Comparison of ENCODE assay signal across 10 mouse cellular contexts in the genomic region with DNA sequence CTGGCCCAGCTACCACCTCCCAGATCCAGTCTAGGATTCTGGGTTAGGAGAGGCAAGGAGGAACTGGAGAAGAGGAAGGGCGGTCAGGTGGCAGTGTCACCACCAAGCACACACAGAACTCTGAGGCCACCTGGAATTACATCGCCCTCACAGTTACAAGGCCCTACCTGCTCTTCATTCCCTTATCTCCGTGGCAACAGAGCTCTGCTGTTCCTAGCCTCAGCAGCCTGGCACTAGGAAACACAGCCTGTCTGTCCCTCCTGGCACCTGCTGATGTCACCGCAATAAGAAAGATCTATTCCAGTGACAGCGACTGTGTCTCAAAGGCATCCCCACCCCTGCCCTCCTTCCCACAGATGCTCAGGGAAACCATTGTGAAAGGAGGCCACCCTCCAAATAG.
A peak's percentile ranks its signal among the peaks of the same experiment; 100 is the strongest.
DNase-seq lines count a peak whose midpoint lies in the region; ATAC-seq lines count a peak whose summit lies in the region.
"Had no signal": no experiment of that assay in that cellular context is flagged by ENCODE, and none has a peak within 500 bp of the region (broad histone marks: within the 10 kb centered on the region; RNA-seq: fewer than 3 reads in every experiment).

No protein-coding gene starts in this region.

- 78% methylated on average over 5 of the region's 5 CpGs for WGBS in forebrain, embryonic 11.5 days
- 83% methylated on average over 5 of the region's 5 CpGs for WGBS in forebrain, embryonic 12.5 days
- 86% methylated on average over 5 of the region's 5 CpGs for WGBS in forebrain, embryonic 13.5 days
- WGBS in midbrain, embryonic 15.5 days, result 75% methylated on average over 5 of the region's 5 CpGs

- H3K27ac ChIP-seq in forebrain, embryonic 11.5 days (ENCODE audit: low read depth, low read length), result no peak overlapping the region
- H3K27ac ChIP-seq in forebrain, embryonic 12.5 days, result no peak overlapping the region
- no peak overlapping the region for H3K27ac ChIP-seq in forebrain, embryonic 13.5 days
- no peak overlapping the region for H3K27ac ChIP-seq in midbrain, embryonic 15.5 days
- H3K27ac ChIP-seq: neural tube, embryonic 12.5 days had no signal

- H3K9ac ChIP-seq in forebrain, embryonic 11.5 days (ENCODE audit: low read length), result no peak overlapping the region
- no peak overlapping the region for H3K9ac ChIP-seq in forebrain, embryonic 12.5 days
- no peak overlapping the region for H3K9ac ChIP-seq in forebrain, embryonic 13.5 days
- H3K9ac ChIP-seq in midbrain, embryonic 15.5 days, result no peak overlapping the region
- H3K9ac ChIP-seq: neural tube, embryonic 12.5 days had no signal

- no peaks in the 10 kb centered on the region for H3K27me3 ChIP-seq in forebrain, embryonic 11.5 days (ENCODE audit: control insufficient read depth, insufficient read depth, low read length)
- no peaks in the 10 kb centered on the region for H3K27me3 ChIP-seq in forebrain, embryonic 12.5 days
- H3K27me3 ChIP-seq in forebrain, embryonic 13.5 days, result no peaks in the 10 kb centered on the region
- no peaks in the 10 kb centered on the region for H3K27me3 ChIP-seq in midbrain, embryonic 15.5 days (replicated peaks)
- H3K27me3 ChIP-seq: neural tube, embryonic 12.5 days had no signal

- DNase-seq in forebrain, embryonic 11.5 days (ENCODE audit: low spot score), result peak; percentile 48
- DNase-seq in kidney, adult 18-20 months, result peak; percentile 7
- DNase-seq in kidney, adult 11 months, result no peak
- no peak for DNase-seq in yolk sac, embryonic 10.5 days (ENCODE audit: low spot score)

- H3K4me2 ChIP-seq in forebrain, embryonic 11.5 days (ENCODE audit: low read depth, low read length, severe bottlenecking), result no peak overlapping the region
- H3K4me2 ChIP-seq in forebrain, embryonic 12.5 days, result no peak overlapping the region
- H3K4me2 ChIP-seq in forebrain, embryonic 13.5 days, result no peak overlapping the region
- H3K4me2 ChIP-seq in midbrain, embryonic 15.5 days, result no peak overlapping the region
- H3K4me2 ChIP-seq: neural tube, embryonic 12.5 days had no signal

- ATAC-seq in forebrain, embryonic 11.5 days (replicated peaks; ENCODE audit: low FRiP score), result peak; percentile 18; the same call in 1 of the 2 replicates
- no peak; the same call in 1 of the 2 replicates for ATAC-seq in forebrain, embryonic 12.5 days (ENCODE audit: low FRiP score)
- ATAC-seq in forebrain, embryonic 13.5 days, result 0 out of 2 replicates have a peak, but pooled peaks have one; percentile 28
- ATAC-seq in midbrain, embryonic 15.5 days (replicated peaks), result peak; percentile 62
- ATAC-seq in erythroblast, adult 5-6 weeks (replicated peaks; ENCODE audit: low FRiP score, poor library complexity, severe bottlenecking), result no peak

- no peaks in the 10 kb centered on the region for H3K36me3 ChIP-seq in forebrain, embryonic 11.5 days (ENCODE audit: control insufficient read depth, insufficient read depth, low read length)
- H3K36me3 ChIP-seq in forebrain, embryonic 12.5 days (replicated peaks), result no peaks in the 10 kb centered on the region
- H3K36me3 ChIP-seq in forebrain, embryonic 13.5 days (ENCODE audit: poor library complexity, severe bottlenecking), result no peaks in the 10 kb centered on the region
- H3K36me3 ChIP-seq in midbrain, embryonic 15.5 days (replicated peaks), result no peaks in the 10 kb centered on the region
- H3K36me3 ChIP-seq: neural tube, embryonic 12.5 days had no signal

- no peaks in the 10 kb centered on the region for H3K9me3 ChIP-seq in forebrain, embryonic 11.5 days (ENCODE audit: control insufficient read depth, low read length)
- H3K9me3 ChIP-seq in forebrain, embryonic 12.5 days, result no peaks in the 10 kb centered on the region
- no peaks in the 10 kb centered on the region for H3K9me3 ChIP-seq in forebrain, embryonic 13.5 days (replicated peaks)
- no peaks in the 10 kb centered on the region for H3K9me3 ChIP-seq in midbrain, embryonic 15.5 days
- H3K9me3 ChIP-seq: neural tube, embryonic 12.5 days had no signal

- H3K4me3 ChIP-seq in forebrain, embryonic 11.5 days (ENCODE audit: low read depth, low read length), result no peak overlapping the region
- H3K4me3 ChIP-seq in forebrain, embryonic 12.5 days (replicated peaks), result no peak overlapping the region
- H3K4me3 ChIP-seq in forebrain, embryonic 13.5 days, result no peak overlapping the region
- H3K4me3 ChIP-seq in midbrain, embryonic 15.5 days, result no peak overlapping the region
- H3K4me3 ChIP-seq: megakaryocyte, embryonic 14.5 days; neural tube, embryonic 12.5 days had no signal

- 0 out of 2 replicates have a peak, but pooled peaks cover 2% of the 10 kb centered on the region for H3K4me1 ChIP-seq in forebrain, embryonic 11.5 days (replicated peaks; ENCODE audit: control insufficient read depth, insufficient read depth, low read length)
- H3K4me1 ChIP-seq in forebrain, embryonic 12.5 days, result peaks cover 11% of the 10 kb centered on the region; the same call in 1 of the 2 replicates
- H3K4me1 ChIP-seq in forebrain, embryonic 13.5 days, result peaks cover 10% of the 10 kb centered on the region
- no peaks in the 10 kb centered on the region; the same call in 1 of the 2 replicates for H3K4me1 ChIP-seq in midbrain, embryonic 15.5 days

Comparison
In these comparisons a context has a peak if more than half of its experiments do, and no peak if none do; other contexts are left out.
1. ATAC-seq: peak in forebrain, embryonic 11.5 days (single experiment), forebrain, embryonic 13.5 days (single experiment) and midbrain, embryonic 15.5 days (single experiment); none in forebrain, embryonic 12.5 days (single experiment) and erythroblast, adult 5-6 weeks (single experiment).
2. DNase-seq: peak in forebrain, embryonic 11.5 days (single experiment) and kidney, adult 18-20 months (single experiment); none in kidney, adult 11 months (single experiment) and yolk sac, embryonic 10.5 days (single experiment).